Mouse (Mus musculus): Measurements from ENCODE around the gene 4930564D02Rik.

The 4930564D02Rik gene

DNA sequence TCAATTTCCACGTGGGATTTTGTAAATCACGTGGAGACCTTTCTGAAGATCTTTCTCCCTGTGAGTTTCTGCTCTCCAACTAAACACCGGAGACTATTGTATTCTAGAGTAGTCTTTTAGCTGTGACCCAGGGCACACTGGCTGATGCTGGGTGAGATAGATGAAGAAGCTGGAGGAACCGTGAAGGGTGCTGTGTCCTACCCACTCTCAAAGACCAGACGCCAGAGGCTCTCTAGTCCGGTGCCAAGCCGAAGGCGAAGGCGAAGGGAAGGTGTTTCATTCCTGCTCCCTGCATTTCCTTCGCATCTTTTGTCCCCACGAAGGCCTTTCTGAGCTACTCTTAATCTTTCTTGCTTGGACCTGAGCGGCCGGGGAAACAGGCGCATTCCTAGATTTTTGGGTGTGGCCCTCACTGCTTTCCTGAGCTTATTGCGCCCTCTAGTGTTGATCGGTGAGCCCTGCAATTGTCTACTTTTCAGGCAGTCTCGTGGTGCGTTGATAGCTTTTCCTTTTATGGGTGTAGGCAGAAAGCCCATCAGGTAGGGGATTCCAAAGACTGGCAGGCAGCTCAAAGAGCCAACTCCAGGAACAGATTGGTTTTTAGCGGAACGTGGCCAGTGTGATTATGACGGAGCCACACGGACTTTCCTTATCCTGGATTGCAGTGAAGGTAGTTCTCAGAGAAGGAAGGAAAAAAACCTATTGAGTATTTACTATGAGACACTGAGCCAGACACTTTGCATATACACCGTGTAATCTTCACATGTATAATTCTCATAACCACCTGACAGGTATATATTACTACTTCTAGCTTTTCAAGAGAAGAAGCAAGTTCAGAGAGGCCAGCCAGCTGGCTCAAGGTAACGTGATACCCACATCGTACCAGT, 7.8 kb upstream of the 4930564D02Rik start:
- peak; percentile 86 for DNase-seq

DNA sequence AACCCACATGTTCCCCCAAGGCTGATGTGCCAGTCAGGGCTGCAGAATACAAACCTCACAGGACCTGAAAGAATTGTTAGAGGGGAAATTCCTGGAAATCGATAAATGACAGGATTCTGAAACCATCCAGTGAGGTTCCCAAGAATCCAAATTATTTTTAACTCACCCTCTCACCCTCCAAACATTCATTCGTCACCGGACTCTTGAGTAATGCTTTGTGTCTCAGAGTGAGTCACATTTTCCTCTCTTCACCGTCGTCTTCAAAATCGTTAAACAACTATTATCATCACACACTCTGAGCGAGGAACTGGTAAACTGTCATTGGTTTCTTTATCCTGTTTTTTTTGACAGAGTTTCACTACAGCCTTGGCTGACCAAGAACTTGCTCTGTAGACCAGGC, 6.7 kb upstream of the 4930564D02Rik start:
- DNase-seq: no peak

DNA sequence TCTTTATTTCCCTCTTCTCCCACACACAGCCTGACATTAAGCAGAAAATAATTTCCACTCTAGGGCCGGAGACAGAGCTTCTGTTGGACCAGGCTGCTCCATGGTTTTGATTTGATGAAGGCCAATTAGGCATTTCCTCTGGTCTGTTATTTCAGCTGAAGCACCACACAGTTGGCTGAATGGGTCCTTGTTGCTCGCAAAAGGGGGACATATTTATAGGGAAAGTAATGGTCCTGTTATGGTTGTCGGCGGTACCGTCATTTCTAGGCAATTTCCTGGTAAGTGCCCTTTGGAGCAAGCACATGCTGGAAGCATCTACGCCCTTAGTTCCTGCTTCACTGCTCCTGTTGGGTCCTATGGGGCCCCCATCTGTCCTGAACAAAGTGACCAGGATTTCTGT, 5.7 kb upstream of the 4930564D02Rik start:
- DNase-seq: no peak

DNA sequence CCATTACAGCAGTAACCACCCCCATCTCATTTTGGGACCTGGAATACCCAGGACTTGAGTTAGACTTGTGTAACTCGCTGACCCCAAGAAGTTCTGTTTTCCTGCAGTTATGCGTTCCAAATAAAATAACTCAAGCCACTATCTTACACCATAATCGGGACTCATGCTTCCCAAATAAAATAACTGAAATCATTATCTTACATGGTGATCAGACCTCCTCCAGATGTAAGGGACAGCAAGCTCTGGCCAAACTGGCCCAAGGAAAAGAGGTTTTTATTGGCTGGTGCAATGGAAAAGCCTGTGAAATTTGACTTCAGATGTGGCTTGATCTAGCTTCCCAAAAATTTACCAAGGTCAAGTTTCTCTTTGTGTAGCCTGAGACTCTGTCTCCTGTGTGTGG, 5.1 kb upstream of the 4930564D02Rik start:
- DNase-seq: no peak

DNA sequence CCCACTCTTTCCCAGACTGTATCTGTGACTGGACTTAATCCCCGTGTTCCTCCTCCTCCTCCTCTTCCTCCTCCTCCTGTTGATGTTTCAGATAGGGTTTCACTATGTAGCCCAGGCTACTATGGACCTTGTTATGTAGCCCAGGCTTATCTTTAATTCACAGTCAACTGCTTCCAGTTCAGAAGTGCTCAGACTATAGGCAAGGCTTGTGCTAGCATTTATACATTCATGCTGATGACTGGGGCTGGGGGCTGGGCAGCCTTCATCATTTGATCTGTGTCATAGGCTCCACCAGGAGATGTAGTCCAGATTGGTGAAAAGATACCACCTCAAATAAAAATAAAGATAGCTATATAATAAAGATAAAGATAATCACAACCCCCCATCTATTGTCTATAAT, 4.7 kb upstream of the 4930564D02Rik start:
- DNase-seq: no peak

DNA sequence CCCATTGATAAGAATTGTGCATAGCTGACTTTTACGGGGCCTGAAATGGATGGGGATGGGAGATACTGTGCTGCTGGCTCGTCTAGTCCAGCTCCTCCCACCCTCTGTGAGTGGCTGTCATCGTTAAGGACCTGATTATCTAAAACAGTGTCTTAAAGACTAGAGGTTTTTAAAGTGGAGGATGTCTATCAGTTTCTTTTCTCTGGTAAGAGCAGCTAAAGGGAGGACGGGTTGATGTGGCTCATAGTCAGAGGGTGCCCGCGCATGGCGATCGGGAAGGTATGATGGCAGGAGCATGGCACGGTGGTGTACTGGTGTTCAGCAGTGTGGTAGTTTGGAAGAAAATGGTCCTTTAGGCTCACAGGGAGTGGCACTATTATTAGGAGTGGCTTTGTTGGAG, 4.0 kb upstream of the 4930564D02Rik start:
- no peak for DNase-seq

DNA sequence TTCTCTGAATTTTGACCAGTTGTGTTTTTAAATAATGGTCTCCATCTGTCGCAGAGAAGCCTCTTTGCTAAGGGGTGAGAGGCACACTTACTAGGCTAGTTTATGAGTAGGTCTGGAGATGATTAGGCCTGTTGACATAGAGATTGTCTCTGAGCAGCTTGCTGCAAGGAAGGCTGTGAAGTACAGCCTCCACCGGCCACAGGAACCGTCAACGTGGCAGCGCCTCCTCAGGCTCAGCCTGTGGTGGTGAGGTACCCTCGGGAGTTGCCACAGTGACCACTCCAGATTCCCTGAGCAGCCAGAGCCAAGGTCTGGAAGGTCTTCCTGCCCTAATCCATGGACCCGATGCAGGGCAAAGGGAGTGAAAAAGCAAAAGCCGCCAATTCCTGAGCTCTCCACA, 3.9 kb downstream of the 4930564D02Rik start:
- no peak for DNase-seq

DNA sequence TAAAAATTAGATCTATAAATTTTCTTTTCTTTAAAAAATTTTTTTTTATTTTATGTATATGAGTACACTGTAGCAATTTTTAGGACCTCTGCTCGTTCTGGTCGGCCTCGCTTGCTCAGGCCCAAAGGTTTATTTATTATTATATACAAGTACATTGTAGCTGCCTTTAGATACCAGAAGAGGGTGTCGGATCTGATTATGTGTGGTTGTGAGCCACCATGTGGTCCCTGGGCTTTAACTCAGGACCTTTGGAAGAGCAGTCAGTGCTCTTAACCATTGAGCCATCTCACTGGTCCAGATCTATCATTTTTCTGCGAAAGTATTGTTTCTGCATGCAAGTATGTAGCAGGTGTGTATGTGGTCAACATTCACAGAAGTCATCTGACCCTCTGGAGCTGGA, 4.6 kb downstream of the 4930564D02Rik start:
- no peak for DNase-seq

DNA sequence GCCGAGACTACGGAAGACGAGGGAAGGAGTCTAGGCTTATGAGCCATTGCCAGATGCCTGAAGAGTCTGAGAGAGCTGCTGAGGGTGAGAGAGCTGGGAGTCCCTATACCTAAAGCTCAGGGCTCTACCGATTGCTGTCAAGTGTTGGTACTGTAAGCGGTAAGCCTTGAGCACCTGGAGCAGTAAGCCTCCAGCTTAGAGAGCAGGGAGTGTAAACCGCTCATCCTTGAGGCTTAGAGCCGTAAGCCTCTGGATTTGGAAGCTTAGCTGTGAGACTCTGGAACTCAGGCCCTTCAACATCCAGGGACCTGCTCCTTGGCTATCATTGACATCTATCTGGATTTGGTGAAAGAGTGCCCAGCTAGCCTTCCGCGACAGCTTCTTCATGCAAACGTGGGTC, 5.9 kb downstream of the 4930564D02Rik start:
- no peak for DNase-seq

DNA sequence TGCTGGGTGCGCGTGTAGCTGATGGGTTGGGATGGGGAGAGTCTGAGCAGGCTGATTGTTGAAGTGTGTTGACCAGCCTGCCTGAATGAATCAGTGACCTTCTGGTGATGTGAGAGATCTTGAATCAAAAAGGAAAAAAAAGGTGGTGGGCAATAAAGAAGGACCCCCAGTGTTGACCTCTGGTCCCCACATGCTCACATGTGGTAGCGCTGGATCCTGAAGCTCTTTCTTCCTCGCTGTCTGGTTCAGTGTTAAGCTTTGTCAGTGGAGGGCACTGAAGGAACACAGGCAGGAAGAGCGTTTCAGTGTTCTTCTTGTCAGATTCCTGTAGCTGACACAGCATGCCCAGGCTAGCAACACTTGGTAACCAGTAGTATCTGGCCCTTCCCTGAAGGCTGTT, 9.2 kb downstream of the 4930564D02Rik start:
- no peak for DNase-seq

DNA sequence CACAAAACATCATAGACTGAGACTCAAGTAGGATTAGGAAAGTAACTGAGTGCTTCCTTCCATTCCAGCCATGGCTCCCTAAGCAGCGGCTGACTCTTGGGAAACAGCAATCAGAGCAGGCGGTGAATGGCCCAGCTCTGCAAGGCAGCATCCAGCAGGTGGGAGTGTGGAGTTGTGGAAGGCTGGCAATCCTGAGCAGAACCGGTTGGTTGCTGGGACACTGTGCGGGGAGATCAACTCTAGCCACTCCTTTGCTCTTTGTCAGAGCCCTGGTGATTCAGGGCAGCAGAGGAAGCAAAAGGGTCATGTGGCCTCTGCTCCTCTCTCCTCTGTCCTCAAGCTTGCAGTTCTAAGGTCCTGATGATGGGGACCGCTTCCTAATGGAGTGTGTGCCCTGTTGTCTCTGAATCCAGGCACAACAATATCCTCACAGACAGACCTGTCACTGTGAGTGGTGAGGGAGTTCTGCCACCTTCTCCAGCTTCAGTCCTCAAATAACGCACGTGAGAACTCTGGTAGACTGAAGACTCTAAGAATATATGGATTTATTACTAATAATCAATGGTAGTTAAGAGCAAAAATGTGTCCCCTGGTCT, 11.7 kb downstream of the 4930564D02Rik start:
- DNase-seq: peak; percentile 84

DNA sequence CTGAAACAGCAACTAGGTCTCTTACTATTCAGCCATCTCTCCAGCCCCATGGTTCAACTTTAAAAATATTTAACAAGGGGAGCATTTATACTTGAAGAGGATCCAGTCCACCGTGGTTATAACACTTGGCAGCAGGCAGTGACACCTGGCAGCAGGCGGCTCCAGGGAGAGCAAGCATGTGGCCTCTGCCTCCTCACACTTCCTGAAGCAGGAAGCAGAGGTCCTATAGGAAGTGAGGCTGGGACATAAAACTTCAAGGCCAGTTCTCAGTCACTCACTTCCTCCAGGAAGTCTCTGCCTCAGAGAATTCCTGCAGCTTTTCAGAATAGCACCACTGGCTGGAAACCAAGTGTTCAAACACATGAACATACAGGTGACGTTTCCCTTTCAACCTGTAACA, 20.7 kb downstream of the 4930564D02Rik start:
- DNase-seq: peak; percentile 63

DNA sequence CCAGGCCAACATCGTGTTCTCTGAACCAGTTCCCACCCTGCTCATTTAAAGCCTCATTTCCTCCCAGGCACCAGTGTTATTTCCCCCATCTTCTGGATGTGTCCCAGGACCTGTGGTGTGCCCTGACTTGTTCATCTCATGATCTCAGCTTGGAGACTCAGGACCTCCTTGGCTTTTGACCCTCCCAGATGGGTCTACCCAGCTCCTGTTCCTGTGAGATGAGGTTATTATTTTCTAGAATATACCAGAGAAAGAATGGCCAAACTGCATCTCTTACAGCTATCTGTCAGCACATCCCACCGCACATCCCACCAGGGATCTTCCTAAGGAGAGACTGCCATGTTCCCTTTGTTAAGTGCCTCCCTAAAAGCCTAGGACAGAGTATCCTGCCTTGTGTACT, 22.0 kb downstream of the 4930564D02Rik start:
- DNase-seq: no peak

DNA sequence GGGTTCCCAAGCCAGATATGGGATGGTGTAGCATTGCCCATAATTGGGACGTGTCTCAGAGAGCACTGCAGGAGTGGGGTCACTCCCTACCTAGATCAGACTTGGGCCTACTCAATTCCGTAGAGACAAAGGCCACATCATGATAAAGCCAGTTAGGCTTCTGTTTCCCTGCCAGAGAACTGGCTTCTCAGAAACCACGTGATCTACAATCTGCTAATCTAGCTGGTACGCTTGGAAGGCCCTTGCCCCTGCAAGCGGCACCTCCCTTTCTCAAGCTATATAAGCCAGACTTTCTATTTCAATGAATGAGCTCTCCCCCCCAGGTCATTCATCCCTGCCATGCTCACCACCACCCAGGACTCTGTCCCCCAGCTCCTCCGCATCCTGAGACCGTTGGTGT, 23.5 kb downstream of the 4930564D02Rik start:
- DNase-seq: no peak

DNA sequence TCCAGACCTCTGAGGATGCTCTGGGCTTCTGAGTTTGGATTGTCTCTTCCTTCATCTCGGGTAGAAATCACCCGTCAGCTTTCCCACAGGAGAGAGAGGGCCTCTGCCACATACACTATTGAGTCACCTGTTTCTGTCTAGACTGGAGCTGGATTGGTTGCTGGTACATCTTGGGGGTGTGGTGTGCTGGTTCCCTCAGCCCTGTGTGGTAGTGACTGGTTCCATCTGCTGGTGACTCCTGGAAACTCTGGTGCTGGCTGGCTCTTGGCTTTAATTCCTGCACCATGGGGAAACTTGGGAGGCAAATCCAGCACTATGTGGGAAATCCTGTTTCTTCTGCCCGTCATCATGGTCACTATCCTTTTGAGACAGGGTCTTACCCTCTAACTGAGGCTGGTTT, 24.3 kb downstream of the 4930564D02Rik start:
- peak; percentile 69 for DNase-seq

DNA sequence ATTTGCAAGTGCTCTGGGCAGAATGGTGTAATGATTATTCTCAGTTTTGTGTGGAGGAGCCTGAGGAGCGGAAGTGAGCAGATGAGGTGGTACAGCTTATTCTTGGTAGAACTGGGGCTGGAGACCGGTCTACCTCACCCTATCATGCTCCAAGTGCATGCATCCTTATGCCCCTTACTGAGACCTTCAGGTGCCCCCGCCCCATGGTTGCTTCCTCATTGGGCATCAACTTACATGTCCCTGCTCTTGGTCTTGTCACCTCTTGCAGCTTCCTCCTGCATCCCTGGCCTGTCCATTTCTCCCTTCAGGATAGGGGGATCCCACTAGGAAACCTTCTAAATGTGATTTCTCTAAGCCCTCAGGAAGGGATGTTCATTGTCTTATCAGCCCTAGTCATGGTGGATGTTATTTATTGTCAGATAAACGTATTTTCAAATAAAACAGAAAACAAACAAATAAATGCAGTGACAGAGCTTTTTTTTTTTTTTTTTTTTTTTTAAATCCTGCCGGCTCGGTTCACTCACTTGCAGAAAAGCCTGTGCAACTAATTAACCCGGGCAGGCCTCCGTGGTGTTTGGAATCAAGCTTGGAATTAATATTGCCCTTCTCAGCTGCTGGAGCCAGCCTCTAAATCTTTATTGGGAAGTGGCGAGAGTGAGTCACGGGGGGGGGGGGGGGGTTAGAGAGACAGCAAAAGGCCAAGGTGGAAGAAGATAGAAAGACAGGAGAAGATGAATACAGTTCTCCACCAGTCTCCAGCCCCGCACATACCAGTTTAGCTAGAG, 26.3 kb downstream of the 4930564D02Rik start:
- DNase-seq: peak; percentile 25

DNA sequence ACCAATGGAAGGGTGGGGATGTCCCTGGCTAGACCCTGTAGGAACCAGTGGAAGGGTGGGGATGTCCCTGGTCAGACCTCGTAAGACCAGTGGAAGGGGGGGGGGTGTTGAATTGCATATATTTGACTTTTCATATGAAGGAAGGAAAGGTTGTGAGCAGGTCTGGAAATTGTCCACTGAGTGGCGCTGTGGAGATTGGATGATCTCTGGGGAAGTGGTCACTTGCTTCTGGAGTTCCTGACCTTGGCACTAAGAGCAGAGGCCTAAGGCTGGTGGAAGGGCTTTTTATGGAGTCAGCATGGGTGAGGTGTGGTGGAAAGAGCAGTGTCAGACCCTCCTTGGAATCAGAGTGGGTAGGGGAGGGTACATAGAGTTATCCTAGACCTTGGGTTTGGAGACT, 27.8 kb downstream of the 4930564D02Rik start:
- DNase-seq: no peak

DNA sequence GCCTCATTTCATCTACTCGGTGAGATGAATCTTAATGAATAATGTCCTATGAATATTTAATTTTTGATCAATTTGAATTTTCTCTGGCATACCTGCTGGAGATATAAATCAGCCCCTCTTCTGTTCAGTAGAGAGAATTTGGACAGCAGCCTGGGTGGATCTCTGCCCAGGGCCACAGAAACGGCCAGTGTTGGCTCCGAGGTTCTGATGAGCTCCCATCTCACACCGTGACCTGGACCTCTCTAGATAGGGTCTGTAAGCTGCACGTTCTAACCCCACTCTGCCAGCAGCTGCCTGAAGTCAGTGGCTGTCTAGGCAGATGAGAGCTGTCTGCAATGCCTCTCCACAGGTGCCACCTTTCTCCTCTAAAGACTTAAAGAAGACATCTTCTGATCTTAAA, 28.4 kb downstream of the 4930564D02Rik start:
- DNase-seq: no peak

DNA sequence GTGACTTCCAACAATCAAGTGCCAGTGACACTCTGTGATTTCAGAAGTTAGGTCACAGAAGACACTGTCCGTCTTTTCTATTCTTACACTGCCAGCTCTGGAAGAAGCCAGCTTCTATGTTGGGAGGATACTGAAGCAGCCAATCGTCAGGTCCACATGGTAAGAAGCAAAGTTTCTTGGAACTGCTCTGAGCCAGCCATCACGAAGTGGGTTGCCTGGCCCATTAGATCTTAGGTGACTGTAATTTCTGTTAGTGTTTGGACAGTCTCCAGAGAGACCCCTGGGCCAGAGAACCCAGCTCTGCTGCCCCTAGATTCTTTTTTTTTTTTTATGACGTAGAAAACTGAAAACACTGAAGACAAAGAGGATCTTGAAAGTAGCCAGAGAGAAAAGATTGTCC, 30.9 kb downstream of the 4930564D02Rik start:
- DNase-seq: no peak

DNA sequence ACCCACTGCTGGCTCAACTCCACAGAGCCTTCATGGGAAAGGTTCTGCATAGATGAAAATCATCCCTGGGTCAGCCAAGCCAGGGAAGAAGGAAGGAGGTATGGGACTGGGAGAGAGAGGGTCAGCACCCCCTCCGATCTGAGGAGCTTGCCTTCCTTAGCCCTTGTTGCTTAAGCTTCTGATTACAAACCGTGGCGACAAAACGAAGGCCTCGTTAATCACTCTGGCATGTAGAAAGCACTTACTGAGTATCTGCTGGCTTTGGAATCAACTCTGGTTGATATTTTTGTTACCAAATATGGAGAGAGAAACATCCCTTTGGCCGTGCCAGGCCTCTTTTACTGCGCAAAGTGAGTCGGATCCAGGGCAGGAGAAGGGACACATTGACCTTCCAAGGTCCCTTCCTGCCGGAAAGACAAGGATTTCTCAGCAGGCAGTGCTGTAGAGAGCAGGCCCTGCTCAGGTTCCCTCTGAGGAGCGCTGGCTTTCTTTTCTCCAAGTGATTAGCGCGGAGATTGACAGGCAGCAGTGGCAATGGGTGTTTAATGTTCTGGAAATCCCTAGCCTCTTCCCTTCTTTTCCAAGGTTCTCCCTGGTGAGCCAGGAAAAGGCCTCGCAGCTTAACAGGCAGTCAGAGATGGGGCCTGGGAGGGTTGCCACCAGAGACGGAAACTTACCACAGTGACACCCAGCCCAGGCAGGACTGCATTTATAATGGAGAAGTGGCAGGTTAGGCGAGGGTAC, 33.1 kb downstream of the 4930564D02Rik start:
- DNase-seq: no peak

DNA sequence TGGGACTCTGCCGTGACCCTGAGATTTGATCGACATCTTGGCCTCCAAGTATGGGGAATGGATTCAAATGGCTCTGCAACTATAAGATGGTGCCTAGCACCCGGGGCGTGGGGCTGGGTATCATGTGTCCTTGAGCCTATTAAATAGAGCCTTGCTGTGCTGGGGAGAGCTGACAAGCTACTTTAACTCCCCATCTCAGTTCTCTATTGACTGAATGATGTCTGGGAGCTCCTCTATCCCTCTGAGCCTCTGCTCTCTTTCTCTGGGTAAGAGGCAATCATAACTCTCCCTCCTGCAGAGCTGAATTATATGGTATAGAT, 33.6 kb downstream of the 4930564D02Rik start:
- DNase-seq: no peak

DNA sequence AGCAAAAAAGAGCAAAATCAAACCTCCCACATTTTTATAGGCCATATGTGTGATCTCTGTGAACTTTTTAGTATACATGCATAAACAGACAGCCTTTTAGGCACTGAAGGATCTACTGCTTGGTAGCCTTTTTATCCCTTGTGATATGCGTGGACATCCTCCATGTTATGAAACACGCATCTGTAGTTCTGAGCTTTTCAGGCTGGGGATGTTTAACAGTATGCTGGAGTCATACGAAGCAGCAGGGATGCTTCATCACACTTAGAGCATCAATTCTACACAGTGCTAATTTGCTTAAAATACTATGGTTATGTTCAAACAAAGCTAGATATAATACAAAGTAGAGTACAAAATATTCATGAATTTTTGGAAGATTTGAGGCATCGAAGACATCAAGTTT, 39.2 kb downstream of the 4930564D02Rik start:
- no peak for DNase-seq

DNA sequence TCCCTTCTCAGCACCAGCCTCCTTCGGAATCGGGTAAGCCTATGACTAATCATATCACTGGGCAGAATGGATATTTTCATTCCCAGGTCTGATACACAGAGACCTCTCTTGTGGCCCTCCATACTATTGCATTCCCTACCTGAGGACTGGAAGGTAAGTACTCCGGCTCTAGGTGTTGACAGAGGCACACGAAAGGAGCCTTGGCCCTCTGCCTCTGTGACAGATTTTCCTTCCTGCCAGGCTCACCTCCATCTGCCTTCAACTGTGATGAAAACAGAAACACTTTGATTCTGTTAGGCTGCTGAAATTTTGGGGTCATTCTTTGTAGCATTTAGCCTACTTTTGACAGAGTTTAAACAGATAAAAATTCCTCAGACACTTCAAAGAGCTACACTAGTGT, 47.2 kb downstream of the 4930564D02Rik start:
- DNase-seq: no peak
